Mouse (Mus musculus) ES-CJ7 (cell line): Measurements from ENCODE around the gene Klrg1.

Experiments
- DNase-seq: peaks from one replicate; pipeline ENCODE4 v3.0.0; 2011; ENCODE audit warnings: low read depth, low spot score

Gene Klrg1

GRCm38 (mm10) chr6:122282782-122283181 lies at the start of gene Klrg1:
Gene Klrg1 (minus strand): TSS chr6:122282882.
- DNase-seq = no peak

DNA sequence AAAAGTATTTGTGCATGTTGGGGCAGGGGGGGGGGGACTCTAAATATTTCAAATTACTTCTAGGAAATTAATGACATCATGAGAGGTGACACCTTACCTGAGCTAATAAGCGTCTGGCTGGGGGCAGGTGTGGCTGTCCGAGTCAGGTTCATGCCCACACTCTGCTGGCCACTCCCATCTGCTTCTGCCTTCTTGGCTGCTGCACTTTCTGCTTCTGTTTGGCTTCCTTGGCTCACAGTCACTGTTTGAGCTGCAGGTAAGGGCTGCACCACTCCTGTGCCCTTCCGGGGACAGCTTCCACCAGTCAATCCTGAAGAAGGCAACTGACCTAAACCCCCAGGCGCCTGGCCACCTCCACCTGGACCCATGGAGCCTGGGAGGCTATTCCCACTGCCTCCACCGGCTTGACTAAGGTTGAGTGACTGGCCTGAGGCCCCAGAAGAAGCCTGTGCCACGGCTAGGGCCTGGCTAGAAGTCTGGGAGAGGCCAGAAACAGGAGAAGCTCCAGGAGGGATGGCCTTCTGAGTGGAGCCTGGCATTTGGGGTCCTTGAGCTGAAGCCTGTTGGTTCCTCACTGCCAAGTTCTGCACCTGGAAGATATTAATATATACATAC lies 42.8 kb upstream of the Klrg1 start:
- DNase-seq = no peak

- DNase-seq = no peak
Observed at GRCm38 (mm10) chr6:122318726-122319125, 36.0 kb upstream of the Klrg1 start.

GRCm38 (mm10) chr6:122310187-122310820 lies 27.6 kb upstream of the Klrg1 start:
- DNase-seq = no peak

- no peak for DNase-seq
Observed at GRCm38 (mm10) chr6:122309446-122309960, 26.8 kb upstream of the Klrg1 start.

- DNase-seq = peak; percentile 100
Observed at GRCm38 (mm10) chr6:122308505-122309393, 26.1 kb upstream of the Klrg1 start, which contains the start of gene M6pr. Gene M6pr (plus strand): TSS chr6:122308720.

- DNase-seq = no peak
Observed at GRCm38 (mm10) chr6:122308136-122308504, 25.4 kb upstream of the Klrg1 start.

DNA sequence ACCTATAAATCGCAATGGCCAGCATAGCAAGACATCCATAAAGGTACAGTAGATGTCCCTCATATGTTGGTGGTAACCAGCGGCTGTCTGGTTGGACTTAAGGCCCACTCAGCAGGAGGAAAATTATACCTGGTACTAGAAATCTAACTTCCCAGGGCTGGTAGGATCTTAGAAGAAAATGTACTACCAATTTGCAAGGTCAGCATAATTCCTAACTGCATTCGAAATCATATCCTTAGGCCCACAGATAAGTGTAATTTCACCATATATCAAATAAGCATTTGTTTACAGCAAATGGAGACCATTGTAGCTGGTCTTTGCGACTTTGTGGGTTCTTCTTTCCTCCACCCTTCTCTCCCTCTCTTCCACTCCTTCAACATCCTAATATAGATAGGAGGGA lies 24.0 kb upstream of the Klrg1 start:
- no peak for DNase-seq

- DNase-seq = no peak
Observed at GRCm38 (mm10) chr6:122304790-122305555, 22.3 kb upstream of the Klrg1 start.

DNA sequence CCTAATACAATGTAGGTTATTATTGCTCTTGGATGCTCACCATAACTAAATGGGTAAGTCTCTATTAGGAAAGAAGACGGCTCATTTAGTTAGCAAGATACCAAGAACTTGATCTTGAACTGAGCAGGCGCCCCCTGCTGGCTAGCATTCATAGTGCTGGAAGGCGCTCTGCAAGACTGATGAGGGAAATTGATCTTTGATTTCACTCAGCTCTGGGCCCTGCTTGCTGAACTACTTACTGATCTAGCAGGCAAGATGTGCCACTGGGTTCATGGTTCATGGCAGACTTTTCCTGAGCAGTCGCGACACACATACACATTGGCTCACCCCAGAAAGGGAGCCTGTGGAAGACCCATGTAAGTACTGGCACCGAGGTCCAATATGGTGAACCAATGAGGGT lies 21.7 kb upstream of the Klrg1 start:
- peak; percentile 93 for DNase-seq

DNA sequence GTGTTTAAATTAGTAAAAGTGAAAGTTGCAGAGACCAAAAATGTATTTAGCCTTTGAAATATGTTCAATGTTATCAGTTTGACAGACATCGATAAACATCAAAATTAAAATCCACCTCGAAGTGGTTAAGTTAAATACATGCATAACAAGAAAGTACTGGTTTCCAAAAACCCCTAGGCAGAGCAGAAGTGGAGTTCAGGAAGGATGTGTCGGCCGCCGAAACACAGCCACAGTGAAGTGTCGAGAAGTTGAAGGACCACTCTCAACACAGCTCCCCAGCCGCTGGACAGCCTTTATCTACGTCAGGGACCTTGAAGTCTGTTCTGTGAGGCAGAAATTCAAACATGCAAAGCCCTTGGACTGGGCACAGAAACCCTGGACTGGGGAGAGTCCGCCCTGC lies 20.8 kb upstream of the Klrg1 start:
- DNase-seq = no peak

DNA sequence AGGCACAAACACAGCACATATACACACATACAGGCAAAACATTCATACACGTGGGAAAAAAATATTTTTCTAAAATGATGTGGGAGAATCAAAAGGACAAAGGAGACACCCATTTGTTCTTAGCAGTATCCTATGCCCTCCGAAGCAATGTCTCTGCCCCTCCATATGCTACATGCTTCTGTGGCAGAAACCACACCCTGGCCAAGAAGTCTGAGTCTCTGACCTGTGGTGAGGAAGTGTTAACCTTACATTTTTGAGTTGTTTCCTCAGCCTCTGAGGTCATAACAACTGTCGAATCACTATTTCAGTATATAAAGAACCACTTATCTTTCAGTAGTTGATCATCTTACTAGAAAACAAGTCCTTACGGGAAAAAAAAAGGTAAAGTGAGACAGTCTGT lies 20.0 kb upstream of the Klrg1 start:
- DNase-seq = no peak

DNA sequence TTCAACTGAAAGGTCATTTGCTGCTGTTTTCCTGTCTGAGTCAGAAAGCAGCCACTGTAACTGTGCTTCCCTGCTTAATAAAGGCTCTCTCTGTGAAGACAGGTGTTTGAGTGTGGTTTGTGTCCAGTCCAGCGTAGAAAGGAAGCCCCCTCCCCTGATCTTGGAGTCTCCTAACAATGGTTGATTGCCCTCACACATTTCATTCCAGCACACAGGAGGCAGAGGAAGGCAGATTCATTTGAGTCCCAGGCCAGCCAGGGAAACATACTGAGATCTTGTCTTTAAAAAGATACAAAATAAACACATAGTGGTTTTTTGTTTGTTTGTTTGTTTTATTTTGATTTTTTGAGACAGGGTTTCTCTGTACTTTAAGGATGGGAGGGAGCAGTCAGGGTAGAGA lies 19.4 kb upstream of the Klrg1 start:
- no peak for DNase-seq

GRCm38 (mm10) chr6:122299621-122300133 lies 17.0 kb upstream of the Klrg1 start:
- peak; percentile 58 for DNase-seq

DNA sequence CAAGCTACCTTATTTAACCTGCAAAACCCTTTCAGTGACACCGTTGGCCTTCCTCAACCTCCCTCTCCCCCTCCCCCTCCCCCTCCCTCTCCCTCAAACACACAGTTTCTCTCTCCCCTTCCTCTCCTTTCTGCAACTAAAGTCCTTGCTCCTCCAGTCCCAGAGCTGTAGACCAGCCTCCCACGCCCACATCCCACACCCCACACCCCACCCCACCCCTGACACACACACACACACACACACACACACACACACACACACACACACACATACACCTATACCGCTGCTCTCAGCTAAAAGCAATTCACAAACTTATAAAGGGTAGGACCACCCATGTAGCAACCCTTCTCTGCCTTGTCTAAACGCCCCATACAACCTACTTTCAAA lies 15.5 kb upstream of the Klrg1 start:
- no peak for DNase-seq

GRCm38 (mm10) chr6:122297279-122298222 lies 14.9 kb upstream of the Klrg1 start:
- DNase-seq = peak; percentile 76

DNA sequence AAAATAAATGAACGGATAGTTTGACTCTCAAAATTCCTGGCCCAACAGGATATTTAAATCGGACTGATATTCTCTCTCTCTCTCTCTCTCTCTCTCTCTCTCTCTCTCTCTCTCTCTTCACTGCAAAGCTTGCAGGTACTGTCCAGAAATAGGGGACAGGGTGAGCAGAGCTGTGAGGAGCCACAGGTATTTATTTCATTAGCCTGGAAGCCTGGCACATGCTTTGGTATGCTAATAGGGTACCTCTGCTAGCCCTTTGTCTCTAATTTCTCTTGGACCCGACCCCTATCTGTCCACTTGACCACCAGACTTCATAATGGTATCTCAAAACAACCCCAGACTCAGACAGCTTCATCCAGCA lies 14.2 kb upstream of the Klrg1 start:
- DNase-seq = no peak

GRCm38 (mm10) chr6:122295242-122295641 lies 12.6 kb upstream of the Klrg1 start:
- no peak for DNase-seq

- no peak for DNase-seq
Observed at GRCm38 (mm10) chr6:122294290-122294689, 11.6 kb upstream of the Klrg1 start.

GRCm38 (mm10) chr6:122293796-122294195 lies 11.1 kb upstream of the Klrg1 start:
- no peak for DNase-seq
